ENCODE assay signal across 9 mouse cellular contexts in genomic region chr16:84527375-84527774, GRCm38 (mm10). TPM values are rescaled to one million over a fixed set of nuclear protein-coding genes. Genes with fewer than 3 reads are reported as not detected.
DNase-seq lines count a peak whose midpoint lies in the region; ATAC-seq and TF ChIP-seq lines count a peak whose summit lies in the region.
"Had no signal": no experiment of that assay in that cellular context is flagged by ENCODE, and none has a peak within 500 bp of the region (broad histone marks: within the 10 kb centered on the region; RNA-seq: fewer than 3 reads in every experiment).

No protein-coding gene starts in this region.

- no peaks in the 10 kb centered on the region for H3K27me3 ChIP-seq in thymus, adult 2 months (ENCODE audit: control insufficient read depth, insufficient read depth, low read length)

- no peaks in the 10 kb centered on the region for H3K4me1 ChIP-seq in thymus, adult 2 months (replicated peaks; ENCODE audit: control insufficient read depth, insufficient read depth, low read length)

- ATAC-seq in cerebellum, adult (ENCODE audit: insufficient number of reproducible peaks, low FRiP score, low TSS enrichment): no peak
- peak; percentile 87 for ATAC-seq in megakaryocyte progenitor cell, adult 5-6 weeks (replicated peaks; ENCODE audit: poor library complexity)

- DNase-seq in cerebellum, adult 8-10 months: peak; percentile 7
- DNase-seq in urinary bladder, postnatal 25 days (ENCODE audit: low spot score): peak; percentile 35
- DNase-seq in urinary bladder, adult 2 months (ENCODE audit: low spot score): no peak
- DNase-seq in embryo, embryonic 9.5 days (ENCODE audit: extremely low spot score): peak; percentile 28
- DNase-seq in layer of hippocampus, adult 8-10 months (ENCODE audit: low spot score in 2 of 2): peak; percentile 15 to 60
- peak; percentile 52 for DNase-seq in thymus, adult 2 months

- no peak overlapping the region for H3K27ac ChIP-seq in thymus, adult 2 months (ENCODE audit: control insufficient read depth, insufficient read depth, low read length)

- no peaks in the 10 kb centered on the region for H3K36me3 ChIP-seq in thymus, adult 2 months (ENCODE audit: control insufficient read depth, insufficient read depth, low read length)

- no peak for TF ChIP-seq POLR2A in thymus, adult 2 months (IDR thresholded peaks at IDR 0.05; ENCODE audit: control insufficient read depth, extremely low read depth, insufficient read depth, low read length, poor library complexity)

- no peak overlapping the region for H3K4me3 ChIP-seq in thymus, adult 2 months (ENCODE audit: control insufficient read depth, insufficient read depth, low read length)

- 27% methylated on average over 11 of the region's 11 CpGs for WGBS in thymus, adult 2 months

- TF ChIP-seq CTCF in thymus, adult 2 months (IDR thresholded peaks at IDR 0.05; ENCODE audit: borderline replicate concordance, control insufficient read depth, extremely low read depth, insufficient read depth, low read length, poor library complexity): peak; percentile 25; the same call in 1 of the 2 replicates

RNA-seq across cellular contexts. Expression of gene A730009L09Rik, which starts 12.5 kb away (rescaled TPM):
- not detected in 2 replicates for polyA plus RNA-seq in urinary bladder, adult 2 months (2012; rRNA removed)
- under 1 TPM; 0.18 to 0.55 (median 0.42) TPM for total RNA-seq in layer of hippocampus, adult 8-10 months (2022)
- total RNA-seq in megakaryocyte progenitor cell, adult 5-6 weeks (2015): not detected in 2 replicates
- not detected in 2 replicates for total RNA-seq in megakaryocyte progenitor cell, adult 5-6 weeks (2017)
- not detected in 2 replicates for polyA plus RNA-seq in thymus, adult 2 months (2012; rRNA removed)
- polyA plus RNA-seq: gonadal fat pad, adult 2 months had no signal
